Mouse (Mus musculus): Measurements from ENCODE around the gene Zfp429.
"Not testable (repeated sequence)": the region's sequence is repeated elsewhere in the genome, so short reads cannot be mapped to it uniquely, and the experiment has no call there.

- TF ChIP-seq MAFK (IDR thresholded peaks at IDR 0.05; ENCODE audit: insufficient read depth, low read depth, low read length); ZC3H11A (IDR thresholded peaks at IDR 0.05; ENCODE audit: borderline replicate concordance, low read depth, low read length); ZNF384 (IDR thresholded peaks at IDR 0.05; ENCODE audit: low read depth, low read length); CHD2 (IDR thresholded peaks at IDR 0.05; ENCODE audit: low read depth, low read length); HCFC1 (IDR thresholded peaks at IDR 0.05; ENCODE audit: borderline replicate concordance, insufficient read depth, low read length): not testable (repeated sequence)
Measured at GRCm38 (mm10) chr13:67422532-67422931, 22.9 kb upstream of the Zfp429 start.

Measured in ES-E14 (cell line).